Mouse (Mus musculus): ENCODE data around the gene Zmynd12.
A peak's percentile ranks its signal among the peaks of the same experiment; 100 is the strongest.

Zmynd12 gene

GRCm38 (mm10) chr4:119447786-119448185, 25.2 kb downstream of the Zmynd12 start:
- DNase-seq (ENCODE audit: low spot score in 2 of 2), result no peak

- DNase-seq (ENCODE audit: low spot score in 2 of 2), result no peak
Observed at GRCm38 (mm10) chr4:119450436-119450835, 27.8 kb downstream of the Zmynd12 start.

- no peak for DNase-seq (ENCODE audit: low spot score in 2 of 2)
Observed at GRCm38 (mm10) chr4:119453128-119453527, 30.5 kb downstream of the Zmynd12 start.

GRCm38 (mm10) chr4:119453533-119453932, 30.9 kb downstream of the Zmynd12 start:
- no peak for DNase-seq (ENCODE audit: low spot score in 2 of 2)

- DNase-seq (ENCODE audit: low spot score in 2 of 2), result peak; percentile 13 to 33
Observed at GRCm38 (mm10) chr4:119460296-119460695, 37.7 kb downstream of the Zmynd12 start.

GRCm38 (mm10) chr4:119460728-119461141, 38.1 kb downstream of the Zmynd12 start:
- DNase-seq (ENCODE audit: low spot score in 2 of 2), result no peak

- no peak for DNase-seq (ENCODE audit: low spot score in 2 of 2)
Observed at GRCm38 (mm10) chr4:119462457-119462856, 39.8 kb downstream of the Zmynd12 start.

- DNase-seq (ENCODE audit: low spot score in 2 of 2), result peak; percentile 54 to 67
Observed at GRCm38 (mm10) chr4:119462858-119463755, 40.5 kb downstream of the Zmynd12 start.

GRCm38 (mm10) chr4:119463756-119464419, 41.3 kb downstream of the Zmynd12 start:
- DNase-seq (ENCODE audit: low spot score in 2 of 2), result peak; percentile 57 to 61

GRCm38 (mm10) chr4:119465841-119466240, 43.2 kb downstream of the Zmynd12 start:
- DNase-seq (ENCODE audit: low spot score in 2 of 2), result no peak

GRCm38 (mm10) chr4:119467720-119468380, 45.2 kb downstream of the Zmynd12 start:
- DNase-seq (ENCODE audit: low spot score in 2 of 2), result no peak

- DNase-seq (ENCODE audit: low spot score in 2 of 2), result no peak
Observed at GRCm38 (mm10) chr4:119472545-119472944, 49.9 kb downstream of the Zmynd12 start.

- no peak for DNase-seq (ENCODE audit: low spot score in 2 of 2)
Observed at GRCm38 (mm10) chr4:119473150-119473549, 50.5 kb downstream of the Zmynd12 start.

- DNase-seq (ENCODE audit: low spot score in 2 of 2), result peak in 1 of 2 experiments; percentile 15
Observed at GRCm38 (mm10) chr4:119483051-119483450, 60.4 kb downstream of the Zmynd12 start.

GRCm38 (mm10) chr4:119484882-119485281, 62.3 kb downstream of the Zmynd12 start:
- DNase-seq (ENCODE audit: low spot score in 2 of 2), result no peak

GRCm38 (mm10) chr4:119489666-119490065, 67.1 kb downstream of the Zmynd12 start:
- no peak for DNase-seq (ENCODE audit: low spot score in 2 of 2)

- DNase-seq (ENCODE audit: low spot score in 2 of 2), result peak; percentile 8 to 27
Observed at GRCm38 (mm10) chr4:119490806-119491205, 68.2 kb downstream of the Zmynd12 start.

- DNase-seq (ENCODE audit: low spot score in 2 of 2), result peak; percentile 46 to 65
Observed at GRCm38 (mm10) chr4:119492291-119492932, 69.8 kb downstream of the Zmynd12 start, which contains the start of gene Rimkla. Gene Rimkla, minus strand, starts transcription at chr4:119492628.

- no peak for DNase-seq (ENCODE audit: low spot score in 2 of 2)
Observed at GRCm38 (mm10) chr4:119492933-119493327, 70.3 kb downstream of the Zmynd12 start.

GRCm38 (mm10) chr4:119498319-119498848, 75.8 kb downstream of the Zmynd12 start:
- no peak for DNase-seq (ENCODE audit: low spot score in 2 of 2)

GRCm38 (mm10) chr4:119511591-119511990, 89.0 kb downstream of the Zmynd12 start:
- no peak for DNase-seq (ENCODE audit: low spot score in 2 of 2)
